Mouse (Mus musculus) CD4-positive, CD25-positive, alpha-beta regulatory T cell, adult 2 months (primary cell): ENCODE measurements around the gene Iffo1.

Experiments used
- DNase-seq: peaks from one replicate; pipeline ENCODE4 v3.0.0-alpha.2; 2012; ENCODE audit warnings: low read depth, low spot score

The Iffo1 gene

GRCm38 (mm10) chr6:125192016-125192714 is 47.1 kb downstream of the Iffo1 start:
- peak; percentile 92 for DNase-seq

- DNase-seq = no peak
Observed at GRCm38 (mm10) chr6:125192841-125193240, 47.8 kb downstream of the Iffo1 start.

- DNase-seq = no peak
Observed at GRCm38 (mm10) chr6:125193390-125193789, 48.3 kb downstream of the Iffo1 start.

- DNase-seq = no peak
Observed at GRCm38 (mm10) chr6:125195541-125196075, 50.6 kb downstream of the Iffo1 start.

- DNase-seq = no peak
Observed at GRCm38 (mm10) chr6:125196301-125196700, 51.3 kb downstream of the Iffo1 start.

- DNase-seq = no peak
Observed at GRCm38 (mm10) chr6:125197166-125197565, 52.1 kb downstream of the Iffo1 start.

- peak; percentile 27 for DNase-seq
Observed at GRCm38 (mm10) chr6:125210436-125210835, 65.4 kb downstream of the Iffo1 start.
